Mouse (Mus musculus) fibroblast of lung, adult 2 months (primary cell): ENCODE data around the gene Mcoln2.

Source experiments
- DNase-seq: peaks from one replicate; pipeline ENCODE4 v3.0.0-alpha.2; 2011; ENCODE audit warnings: low read depth

Gene Mcoln2

DNA sequence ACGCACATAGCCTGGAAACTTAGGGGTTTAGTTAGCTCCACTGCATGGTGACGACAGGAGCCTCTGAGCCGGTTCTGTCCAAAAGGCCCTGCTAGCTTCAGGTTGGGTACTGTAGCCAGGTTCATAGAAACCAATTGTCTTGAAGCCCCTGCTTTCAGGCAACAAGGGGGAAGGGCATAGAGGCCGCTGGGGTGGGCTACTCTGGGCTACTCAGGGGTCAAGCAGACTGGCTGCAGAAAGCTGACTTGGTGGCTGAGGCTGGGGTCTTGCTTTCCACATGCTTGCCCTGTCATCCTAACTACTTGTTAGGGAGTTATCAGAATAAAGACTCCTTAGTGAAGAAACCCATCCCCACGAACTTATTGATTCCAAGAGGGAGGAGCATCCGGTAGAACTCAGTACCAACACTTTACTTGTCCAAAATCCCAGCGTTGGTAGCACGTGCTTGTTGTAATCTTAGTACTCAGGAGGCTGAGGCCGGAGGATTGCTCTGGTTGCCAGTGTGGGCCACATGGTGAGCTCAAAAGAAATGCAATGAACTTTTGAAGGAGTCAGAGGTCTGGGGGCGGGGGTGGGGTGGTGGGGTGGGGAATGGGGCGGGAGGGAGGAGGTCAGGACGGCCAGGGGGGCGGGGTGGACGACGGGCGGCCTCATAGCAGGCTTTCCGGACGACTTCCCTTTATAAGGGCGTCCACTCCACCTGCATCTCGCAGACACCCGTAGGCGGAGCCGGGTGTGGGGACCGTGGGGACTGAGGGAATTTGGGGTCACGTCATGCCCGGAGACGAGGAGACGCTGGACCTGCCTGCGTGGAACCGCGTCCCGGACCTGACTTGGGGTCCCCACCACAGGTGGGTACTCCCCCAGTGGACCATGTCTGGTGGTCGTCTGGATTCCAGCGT is at the start of gene Mcoln2:
Mcoln2 (plus strand) TSS at position 678 of the 902 bp plus-strand sequence.
- DNase-seq, result no peak

DNA sequence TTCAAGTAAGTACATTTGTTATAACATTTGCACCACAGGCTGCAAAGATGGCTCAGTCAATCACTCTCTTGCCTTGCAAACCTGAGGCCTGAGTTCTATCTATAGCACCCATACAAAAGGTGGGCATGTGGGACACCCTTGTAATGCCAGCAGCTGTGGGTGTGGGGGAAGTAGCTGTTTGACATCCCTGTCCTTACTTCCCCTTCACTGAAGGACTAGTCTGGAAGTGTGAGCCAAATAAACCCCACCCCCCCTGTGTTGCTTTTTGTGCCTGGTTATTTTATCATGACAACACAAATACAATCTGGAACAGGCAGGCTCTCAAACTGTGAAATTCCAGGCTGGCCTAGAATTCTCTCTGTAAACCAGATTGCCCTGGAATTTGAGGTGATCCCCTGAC is 49.7 kb upstream of the Mcoln2 start:
- DNase-seq, result no peak

DNA sequence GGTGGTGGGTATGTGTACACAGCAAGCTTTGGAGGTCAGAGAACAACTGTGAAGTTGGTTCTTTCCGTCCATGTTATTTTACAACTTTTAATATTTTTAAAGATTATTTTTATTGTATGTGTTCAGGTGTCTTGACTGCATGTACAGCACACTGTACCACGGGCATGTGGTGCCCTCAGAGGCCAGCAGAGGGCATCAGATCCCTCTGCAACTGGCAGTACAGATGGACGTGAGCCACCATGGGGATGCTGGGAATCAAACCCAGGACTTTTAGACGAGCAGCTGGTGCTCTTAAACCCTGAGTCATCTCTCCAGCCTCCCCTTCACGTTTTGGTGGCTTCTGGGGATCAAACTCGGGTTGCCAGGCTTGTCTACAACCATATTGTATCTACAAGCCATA is 47.6 kb upstream of the Mcoln2 start:
- no peak for DNase-seq

DNA sequence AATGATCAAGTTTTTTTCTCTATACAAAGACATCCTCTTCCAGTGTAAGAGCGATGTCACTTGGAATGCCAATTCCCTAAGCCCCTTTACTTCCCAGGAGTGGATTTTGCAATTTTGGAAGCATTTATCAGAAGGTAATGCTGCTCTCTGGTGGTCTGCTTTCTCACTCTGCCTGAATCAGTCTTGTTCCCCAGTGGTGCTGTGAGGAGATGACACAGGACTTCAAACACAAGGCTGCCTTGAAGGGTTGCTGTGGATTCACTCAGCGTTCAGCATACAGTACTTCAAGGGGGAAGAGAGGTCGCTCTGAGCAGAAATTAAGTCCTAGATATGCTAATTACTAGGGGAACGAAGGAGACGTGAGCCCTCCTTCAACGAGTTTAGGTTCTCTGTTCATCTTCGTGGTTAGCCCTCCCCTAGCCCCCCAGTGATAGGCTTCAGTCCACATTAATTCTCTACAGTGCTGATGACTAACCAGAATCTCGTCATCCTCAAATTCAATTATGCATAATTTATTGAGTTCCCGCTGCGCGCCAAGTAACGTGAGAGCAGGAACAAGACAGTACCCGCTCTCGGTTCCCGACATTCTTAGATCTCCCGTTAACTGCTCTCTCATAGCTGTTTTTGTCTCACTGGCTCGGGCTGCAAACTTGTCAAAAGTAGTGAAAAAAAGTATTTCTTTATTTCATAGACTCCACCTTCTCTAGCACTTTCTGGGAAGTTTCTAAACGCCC is 42.4 kb upstream of the Mcoln2 start:
- no peak for DNase-seq

DNA sequence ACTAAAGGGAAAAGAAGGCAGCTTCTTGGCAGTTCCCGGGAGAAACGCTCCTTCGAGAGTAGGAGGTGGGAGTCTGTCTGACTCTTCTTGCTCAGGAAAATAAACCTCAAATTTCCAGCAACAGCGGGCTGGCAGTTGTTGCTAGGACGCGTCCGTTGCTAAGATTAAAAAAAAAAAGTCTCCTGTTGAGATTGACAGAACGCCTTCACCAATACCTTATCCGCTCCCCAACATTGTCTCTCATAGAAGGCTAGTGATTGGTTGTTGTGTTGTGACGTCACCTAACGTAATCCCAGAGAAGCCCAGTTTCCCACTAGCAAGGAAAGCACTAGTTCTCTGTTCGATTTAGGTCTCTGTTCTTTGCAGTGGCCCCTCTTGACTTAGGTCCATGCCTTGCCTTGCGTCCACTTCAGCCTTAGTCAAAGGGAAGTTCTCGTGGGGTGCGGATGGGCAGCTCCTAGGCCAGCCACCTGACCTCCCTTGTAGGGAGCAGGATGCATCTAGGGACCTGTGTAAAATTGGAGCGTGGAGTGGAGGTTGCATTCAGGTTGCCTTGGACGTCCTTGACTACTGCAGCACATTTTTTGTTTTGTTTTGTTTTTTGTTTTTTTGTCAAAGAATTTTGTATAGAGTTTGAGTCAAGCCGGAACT is 41.6 kb upstream of the Mcoln2 start, which contains the start of gene Wdr63:
Wdr63 (minus strand) TSS at position 210 of the 651 bp plus-strand sequence.
- peak; percentile 51 for DNase-seq

DNA sequence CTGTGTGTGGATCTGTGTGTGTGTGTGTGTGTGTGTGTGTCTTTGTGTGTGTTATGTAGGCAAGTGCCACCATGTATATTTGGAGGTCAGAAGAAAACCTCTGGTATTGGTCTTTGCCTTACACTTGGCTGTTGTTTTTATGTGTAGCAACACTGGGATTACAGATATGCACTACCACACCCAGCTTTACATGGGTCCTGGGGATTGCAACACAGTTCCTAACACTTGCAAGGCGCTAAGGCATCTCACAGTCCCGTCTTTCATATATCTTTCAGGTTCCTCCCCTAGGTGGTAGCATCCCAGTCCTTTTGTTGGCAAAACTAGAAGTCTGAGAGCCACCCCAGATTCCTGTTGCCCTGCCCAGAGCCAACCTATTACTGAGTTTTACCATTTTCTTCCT is 40.7 kb upstream of the Mcoln2 start:
- DNase-seq, result no peak

DNA sequence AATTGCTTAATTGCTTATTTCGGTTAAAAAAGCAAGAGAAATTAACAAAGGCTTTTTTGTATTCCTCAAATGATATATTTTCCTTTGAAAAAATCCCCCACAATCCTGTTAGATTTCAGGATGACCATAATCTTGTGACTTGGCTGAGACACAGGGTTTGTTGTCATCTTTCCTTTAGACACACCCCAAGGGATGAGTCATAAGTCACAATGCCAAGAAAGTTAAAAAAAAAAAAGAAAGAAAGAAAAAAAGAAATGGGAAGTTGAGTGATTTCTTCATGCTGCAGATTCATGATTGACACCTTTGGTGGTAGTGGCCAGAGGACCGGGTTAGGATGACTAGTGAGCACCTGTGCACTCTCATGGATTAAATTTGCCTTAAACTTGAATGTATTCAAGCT is 39.3 kb upstream of the Mcoln2 start:
- DNase-seq, result peak; percentile 44

DNA sequence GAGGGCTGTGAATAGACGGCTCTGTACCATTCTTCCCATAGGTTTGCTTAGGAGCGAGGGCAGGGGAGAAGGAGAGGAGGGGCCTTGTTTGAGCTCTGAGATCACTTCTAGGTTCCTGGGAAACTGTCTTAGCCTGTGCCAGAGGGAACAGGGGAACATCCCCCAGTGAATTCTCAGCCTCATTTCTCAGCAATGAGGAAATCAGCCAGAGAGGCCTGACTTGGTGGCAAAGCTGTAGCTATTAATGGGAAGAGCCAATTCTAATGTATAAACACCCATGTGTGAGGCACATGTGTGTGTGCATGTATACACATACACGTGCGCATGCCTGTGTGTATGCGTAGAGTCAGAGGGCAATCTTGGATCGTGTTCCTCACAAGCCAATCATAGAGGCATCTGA is 38.7 kb upstream of the Mcoln2 start:
- DNase-seq, result peak; percentile 34

DNA sequence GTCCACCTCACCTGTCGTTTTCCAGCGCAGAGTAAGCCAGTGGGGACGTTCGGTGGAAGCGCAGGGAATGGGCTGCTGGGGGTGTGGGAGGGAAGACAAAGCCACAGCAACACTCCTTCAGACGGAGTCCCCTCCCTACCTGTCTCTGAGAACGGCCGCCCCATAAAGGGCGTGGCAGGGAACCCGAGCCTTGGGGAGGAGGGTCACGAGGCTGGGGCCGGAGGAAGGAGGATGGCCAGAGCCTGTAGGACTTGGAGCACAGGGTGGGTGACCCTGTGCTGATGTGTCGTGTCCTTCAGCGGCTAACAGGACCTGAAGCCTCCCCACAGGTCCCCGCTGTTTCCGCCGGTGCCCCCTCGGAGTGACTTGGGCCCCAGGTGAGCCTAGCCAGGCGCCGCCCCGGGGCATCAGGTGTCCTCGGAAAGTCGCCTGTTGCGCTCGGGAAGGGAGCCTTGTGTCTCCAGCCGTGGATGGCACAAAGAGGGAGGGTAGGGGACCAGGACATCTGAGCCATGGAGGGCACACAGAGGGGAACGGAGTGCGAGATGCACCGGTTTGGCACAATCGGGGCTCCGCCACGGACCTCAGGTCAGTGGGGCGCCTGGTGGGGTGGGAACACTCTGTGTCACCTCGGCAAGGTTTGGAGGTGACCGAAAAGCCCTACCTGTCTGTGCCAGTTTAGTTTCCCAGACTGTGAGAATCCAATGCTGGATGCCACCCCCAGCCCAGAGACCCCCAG is 32.2 kb upstream of the Mcoln2 start, which contains the start of gene Mcoln3:
Mcoln3 (plus strand) TSS at position 193 of the 739 bp plus-strand sequence.
- DNase-seq, result no peak

DNA sequence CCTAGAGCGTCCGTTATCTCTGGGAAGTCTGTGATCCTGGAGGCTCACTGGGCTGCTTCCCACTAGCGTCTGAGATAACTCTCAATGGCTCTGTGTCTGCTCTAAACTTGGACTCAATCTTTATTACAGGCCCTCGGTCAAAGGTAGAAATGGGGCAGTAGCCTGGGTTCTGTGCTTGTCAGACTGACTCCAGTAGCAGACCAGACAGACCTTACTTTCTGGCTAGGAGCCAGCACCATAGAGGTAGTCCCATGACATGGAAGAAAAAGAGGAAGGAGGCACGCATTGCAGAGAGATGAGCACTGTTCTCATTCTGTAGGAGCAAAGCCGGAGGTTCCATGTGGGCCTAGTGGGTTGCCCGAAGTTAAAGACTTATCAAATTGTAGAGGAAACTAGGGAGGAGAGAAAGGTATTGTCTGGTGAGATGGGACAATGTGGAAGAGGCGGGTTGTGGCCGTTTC is 31.6 kb upstream of the Mcoln2 start:
- no peak for DNase-seq

DNA sequence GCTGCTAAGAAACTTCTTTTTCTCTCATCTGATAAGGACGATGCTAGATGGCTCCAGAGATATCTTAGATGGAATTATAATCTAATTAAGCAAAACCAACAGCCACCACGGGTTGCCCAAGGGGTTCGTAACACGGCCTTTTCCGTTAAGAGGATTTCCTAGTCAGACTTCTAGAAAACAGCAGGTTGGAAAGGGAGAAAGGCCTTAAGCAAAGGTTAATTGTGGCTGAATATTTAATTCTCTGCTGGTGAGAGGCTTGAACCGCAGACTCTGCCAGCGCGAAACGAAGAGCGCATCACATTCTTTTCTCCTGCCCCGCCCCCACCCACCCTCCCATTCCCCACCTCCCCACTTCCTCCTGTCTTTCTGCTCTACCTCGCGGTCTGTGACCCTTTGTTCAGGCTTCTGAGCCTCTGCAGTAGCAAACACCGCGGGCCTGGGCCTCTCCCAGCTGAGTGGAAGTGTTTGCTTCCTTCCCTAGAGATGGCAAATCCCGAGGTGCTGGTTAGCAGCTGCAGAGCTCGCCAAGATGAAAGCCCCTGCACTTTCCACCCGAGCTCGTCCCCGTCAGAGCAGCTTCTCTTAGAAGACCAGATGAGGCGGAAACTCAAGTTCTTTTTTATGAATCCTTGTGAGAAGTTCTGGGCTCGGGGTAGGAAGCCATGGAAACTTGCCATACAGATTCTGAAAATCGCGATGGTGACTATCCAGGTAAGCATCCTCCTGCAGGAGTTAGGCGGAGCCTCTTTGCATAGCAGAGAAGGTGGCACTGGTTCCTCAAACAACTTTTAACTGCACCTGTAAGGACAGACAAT is 28.1 kb upstream of the Mcoln2 start:
- no peak for DNase-seq

DNA sequence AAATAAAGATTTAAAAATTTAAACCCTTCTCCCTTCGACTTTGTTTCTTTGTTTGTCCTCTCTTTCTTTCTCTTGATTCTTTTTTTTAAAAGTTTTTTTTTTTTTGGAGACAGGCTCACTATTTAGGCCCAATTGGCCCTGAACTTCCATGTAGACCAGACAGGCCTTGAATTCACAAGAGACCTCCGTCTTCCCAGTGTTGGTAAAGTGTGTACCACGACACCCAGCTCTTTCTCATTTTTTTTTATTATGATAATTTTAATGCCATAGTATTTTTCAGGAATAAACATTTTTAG is 27.6 kb upstream of the Mcoln2 start:
- no peak for DNase-seq

DNA sequence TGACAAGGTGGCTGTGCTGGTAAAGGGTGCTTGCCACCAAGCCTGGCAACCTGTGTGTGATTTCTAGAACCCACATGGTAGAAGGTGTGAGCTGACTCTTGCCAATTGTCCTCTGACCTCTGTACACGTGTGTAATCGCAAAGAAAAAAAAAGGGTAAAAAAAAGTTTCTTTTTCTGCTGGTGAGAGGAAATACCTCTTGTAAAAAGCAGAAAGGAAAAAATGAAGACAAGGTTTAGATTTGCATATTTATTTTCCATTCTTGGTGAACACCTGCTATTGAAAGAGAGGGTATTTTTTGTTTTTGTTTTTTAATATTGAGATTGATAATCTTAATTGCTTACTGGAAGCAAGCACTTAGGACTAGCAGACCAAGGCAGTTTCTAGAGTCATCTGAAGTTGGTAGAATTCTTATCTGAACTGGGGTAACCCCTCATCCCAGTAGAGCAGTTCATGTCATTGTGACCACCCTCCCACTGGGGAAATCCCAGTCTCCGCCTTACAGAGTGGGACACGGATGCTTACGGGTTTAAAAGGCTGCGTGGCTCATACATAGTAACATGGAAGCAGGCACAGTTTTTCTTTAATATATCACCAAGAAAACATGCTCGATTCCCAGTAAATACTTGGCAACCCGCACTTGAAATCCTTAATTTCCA is 26.7 kb upstream of the Mcoln2 start:
- no peak for DNase-seq

DNA sequence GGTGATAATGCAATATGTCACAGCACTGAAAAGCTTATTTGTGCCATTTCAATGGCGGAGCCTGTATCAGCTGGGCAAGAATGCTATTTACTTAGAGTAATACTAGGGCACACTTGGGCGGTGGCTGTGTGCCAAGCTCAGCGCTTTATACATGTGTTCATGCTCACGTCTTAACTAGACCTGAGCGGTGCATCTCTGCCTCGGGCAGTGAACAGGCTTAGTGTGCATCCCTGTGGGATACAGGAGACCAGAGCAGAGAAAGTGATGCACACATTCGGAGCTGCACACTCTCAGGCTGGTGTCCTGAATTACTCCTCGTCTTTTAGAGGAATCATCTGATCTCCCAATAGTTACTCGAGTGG is 26.2 kb upstream of the Mcoln2 start:
- DNase-seq, result no peak

DNA sequence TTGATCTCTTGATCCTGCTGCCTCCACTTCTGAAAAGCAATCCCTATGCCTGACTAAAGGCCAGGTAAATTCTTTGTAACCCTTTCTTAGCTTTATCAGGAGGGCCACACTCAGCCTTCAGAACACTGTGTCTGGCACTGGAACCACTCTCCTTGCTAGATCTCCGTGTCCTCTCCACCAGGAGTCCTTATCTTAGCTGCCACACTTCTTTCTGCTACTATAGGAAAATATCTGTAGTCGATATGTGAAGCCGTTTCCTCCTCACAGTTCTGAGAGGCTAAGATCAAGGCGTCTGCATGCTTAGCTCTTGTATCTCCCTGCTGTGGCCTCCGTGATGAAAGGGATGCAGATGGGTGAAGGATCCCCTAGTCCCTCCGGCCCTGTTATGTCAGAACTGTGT is 22.4 kb upstream of the Mcoln2 start:
- DNase-seq, result no peak

DNA sequence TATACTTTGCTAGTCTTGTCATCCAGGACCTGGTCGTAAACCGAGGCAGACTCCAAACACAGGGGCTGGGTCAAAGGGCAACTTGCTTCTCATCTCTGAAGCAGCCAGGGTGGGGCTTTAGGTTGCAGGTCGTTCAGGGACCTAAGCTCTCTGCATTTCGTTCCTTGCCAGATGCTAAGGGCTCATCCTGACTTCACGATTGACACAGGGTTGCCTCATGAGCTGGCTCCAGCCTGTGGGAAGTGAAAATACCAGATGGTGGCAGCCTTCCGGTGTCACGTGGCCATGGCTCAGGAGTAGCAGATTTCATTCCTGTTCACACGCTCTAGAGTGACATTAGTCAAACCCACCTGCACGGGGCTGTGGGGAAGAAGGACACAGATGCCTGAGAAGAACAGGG is 14.8 kb upstream of the Mcoln2 start:
- no peak for DNase-seq

DNA sequence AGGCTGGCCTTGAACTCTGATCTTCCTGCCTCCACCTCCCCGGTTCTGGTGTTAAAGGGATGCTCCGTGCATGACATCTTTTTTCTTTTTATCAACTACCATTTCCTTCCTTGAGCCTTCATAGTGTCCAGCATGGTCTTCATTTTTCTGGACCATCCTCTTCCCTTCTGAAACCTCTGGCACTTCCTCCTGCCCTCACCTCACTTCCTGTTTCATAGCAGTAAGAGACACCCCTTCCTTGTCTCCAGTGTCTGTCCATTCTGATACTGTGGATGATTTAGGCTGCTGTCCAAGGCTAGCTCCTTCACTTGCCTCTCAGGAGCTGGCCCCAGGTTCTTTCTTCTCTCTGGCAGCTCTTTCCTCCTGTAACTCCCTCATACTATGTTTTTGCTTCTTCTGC is 14.2 kb upstream of the Mcoln2 start:
- no peak for DNase-seq

DNA sequence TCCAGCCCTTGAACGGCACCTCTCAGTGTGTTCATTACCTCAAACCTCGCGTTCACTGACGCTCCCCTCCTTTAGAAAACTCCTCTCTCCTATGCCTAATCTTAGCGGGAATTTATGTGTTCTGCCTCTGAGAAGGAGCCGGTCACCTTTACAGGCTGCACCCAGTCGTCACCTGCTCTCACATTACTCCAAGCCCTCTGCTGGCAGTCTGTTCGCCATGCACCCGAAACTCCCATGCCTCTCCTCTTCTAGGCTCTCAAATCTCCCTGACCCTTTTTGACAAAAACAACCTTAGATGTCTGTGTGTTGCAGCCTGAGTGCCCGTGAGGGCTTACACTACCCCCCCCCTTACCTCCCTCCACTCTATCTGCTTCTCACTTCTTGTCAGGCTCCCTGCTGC is 13.2 kb upstream of the Mcoln2 start:
- DNase-seq, result no peak

DNA sequence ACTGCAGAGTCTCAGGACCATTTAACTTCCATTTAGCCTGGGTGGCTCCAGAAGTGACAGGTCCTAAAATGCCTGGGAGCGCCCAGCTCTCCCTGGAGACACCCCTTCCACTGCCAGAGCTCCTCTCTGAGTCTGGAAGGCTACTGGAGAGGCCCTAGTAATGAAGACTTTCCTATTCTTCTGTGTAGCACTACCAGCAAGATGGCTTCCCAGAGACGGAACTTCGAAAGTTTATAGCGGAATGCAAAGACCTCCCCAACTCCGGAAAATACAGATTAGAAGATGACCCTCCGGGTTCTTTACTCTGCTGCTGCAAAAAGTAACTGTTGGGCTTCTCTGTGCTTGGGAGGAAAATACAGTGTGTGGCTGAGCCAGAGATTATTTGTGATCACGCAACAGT is 9.4 kb upstream of the Mcoln2 start:
- no peak for DNase-seq

DNA sequence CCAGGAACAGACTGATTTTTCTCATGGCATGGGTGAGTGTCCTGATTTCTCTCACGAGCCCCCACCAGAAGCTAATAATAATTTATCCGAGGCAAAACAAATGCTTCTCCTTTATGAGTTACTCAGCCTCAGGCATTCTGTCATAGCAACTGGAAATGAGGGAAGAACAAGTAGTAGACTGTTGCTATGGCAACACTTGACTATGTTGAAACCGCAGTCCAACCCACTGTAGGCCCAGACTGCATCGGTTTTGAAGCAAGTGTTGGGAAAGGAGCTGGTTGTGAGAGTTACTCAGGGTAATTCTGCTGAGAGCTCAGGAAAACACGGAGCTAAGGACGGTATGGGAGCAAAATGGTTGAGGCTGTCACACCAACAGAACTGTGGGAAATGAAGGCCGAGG is 7.1 kb upstream of the Mcoln2 start:
- DNase-seq, result no peak

DNA sequence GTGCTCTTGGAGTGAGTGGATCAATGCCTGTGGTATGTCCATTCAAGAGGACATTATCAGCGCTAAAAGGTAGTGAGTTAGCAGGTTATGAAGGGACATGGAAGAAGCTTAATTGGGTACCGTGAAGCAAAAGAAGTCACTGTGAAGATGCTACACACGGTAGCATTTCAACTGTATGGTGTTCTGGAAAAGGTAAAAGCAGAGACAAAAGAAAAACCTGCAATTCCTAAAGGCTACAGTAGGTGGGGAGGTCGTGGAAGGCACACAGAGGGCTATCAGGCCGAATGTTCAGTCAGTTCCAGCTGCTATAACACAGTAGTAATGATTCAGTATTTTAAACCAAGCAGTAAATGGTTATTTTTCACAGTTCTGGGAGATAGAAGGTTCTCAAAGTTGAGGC is 4.1 kb upstream of the Mcoln2 start:
- DNase-seq, result no peak
